Mouse (Mus musculus) small intestine, adult 2 months (tissue): Measurements from ENCODE around the gene Dlg2. TPM values are rescaled to one million over a fixed set of nuclear protein-coding genes. Genes with fewer than 3 reads are reported as not detected.

Experiments used
- H3K27ac ChIP-seq: fragments of 200-500 bp; 2 replicates; pipeline ENCODE4 v1.5.1; 2012; ENCODE audit warnings: low read depth, low read length, control low read depth, inconsistent platforms; ENCODE audit not compliant: insufficient read depth
- H3K27me3 ChIP-seq: fragments of 200-500 bp; 2 replicates; pipeline ENCODE4 v1.6.1; 2012; ENCODE audit warnings: mild to moderate bottlenecking, moderate library complexity, low read length, inconsistent platforms; ENCODE audit not compliant: control insufficient read depth, insufficient read depth
- H3K36me3 ChIP-seq: fragments of 200-500 bp; 2 replicates; pipeline ENCODE4 v1.6.1; 2012; ENCODE audit warnings: mild to moderate bottlenecking, low read length, control low read depth, inconsistent platforms; ENCODE audit not compliant: control insufficient read depth, insufficient read depth
- H3K4me1 ChIP-seq: fragments of 200-500 bp; 2 replicates; pipeline ENCODE4 v1.6.1; 2012; ENCODE audit warnings: low read length, inconsistent platforms, mixed read lengths; ENCODE audit not compliant: control insufficient read depth, insufficient read depth, insufficient read length
- H3K4me3 ChIP-seq: fragments of 200-500 bp; 2 replicates; pipeline ENCODE4 v1.5.1; 2012; ENCODE audit warnings: low read depth, mild to moderate bottlenecking, control low read depth, inconsistent platforms, low read length, moderate library complexity
- CTCF ChIP-seq: fragments of 200-500 bp; IDR thresholded peaks from 2 replicates; pipeline ENCODE4 v1.5.1; 2012; ENCODE audit warnings: low read depth, mild to moderate bottlenecking, control low read depth, inconsistent platforms, low read length, moderate library complexity, mixed read lengths; ENCODE audit not compliant: insufficient replicate concordance, insufficient read length; ENCODE audit errors: extremely low read depth
- POLR2A ChIP-seq: fragments of 200-500 bp; IDR thresholded peaks from 2 replicates; pipeline ENCODE4 v1.6.1; 2012; ENCODE audit warnings: low read depth, mild to moderate bottlenecking, control low read depth, inconsistent platforms, low read length, moderate library complexity
- WGBS: fragments of 180-500 bp; shearing (Covaris S2); methylation state at CpG from one replicate; pipeline ENCODE4 v1.1.7; 2018; 5-methylcytosine and 5-hydroxymethylcytosine counted together
- polyA plus RNA-seq: library from polyadenylated mRNA; depleted of rRNA; stranded (reverse); fragments of >200 nt; gene quantifications from 2 replicates; pipeline ENCODE4 v1.2.3, GENCODE M21; 2012

The Dlg2 gene
- polyA plus RNA-seq, 1 experiment, result 0.38 TPM

DNA sequence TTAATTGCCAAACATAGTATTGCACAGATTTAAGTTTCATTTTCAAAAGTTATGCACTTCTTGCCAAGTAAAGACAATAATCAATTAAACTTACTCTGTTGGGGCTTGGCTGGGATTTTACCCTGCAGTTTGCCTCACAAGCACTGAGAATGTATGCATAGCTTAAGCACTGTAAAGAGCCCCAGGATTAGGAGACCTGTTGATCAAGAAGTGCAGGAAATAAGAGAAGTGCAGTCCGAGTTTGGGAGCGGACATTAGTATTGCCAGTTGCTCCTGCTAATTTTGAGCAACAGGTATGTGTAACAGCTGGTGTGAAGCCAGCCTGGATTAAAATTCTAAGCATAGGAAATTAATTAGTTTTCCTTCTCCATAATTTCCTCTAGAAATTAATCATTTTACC, 1687.8 kb downstream of the Dlg2 start:
- WGBS, result 67% methylated on average over 2 of the region's 2 CpGs
- TF ChIP-seq POLR2A, result no peak
- no peak for TF ChIP-seq CTCF
- Histone ChIP-seq H3K4me1 (no peaks in the 10 kb centered on the region), H3K27me3 (no peaks in the 10 kb centered on the region), H3K4me3 (no peak overlapping the region), H3K27ac (no peak overlapping the region), H3K36me3 (no peaks in the 10 kb centered on the region)

GRCm38 (mm10) chr7:92164875-92165518, 1688.5 kb downstream of the Dlg2 start:
- Histone ChIP-seq H3K4me1 (no peaks in the 10 kb centered on the region), H3K27ac (no peak overlapping the region), H3K36me3 (no peaks in the 10 kb centered on the region), H3K27me3 (no peaks in the 10 kb centered on the region), H3K4me3 (no peak overlapping the region)
- TF ChIP-seq CTCF (no peak), POLR2A (no peak)
- 84% methylated on average over 6 of the region's 6 CpGs for WGBS

GRCm38 (mm10) chr7:92180029-92180428, 1703.6 kb downstream of the Dlg2 start:
- no peaks in the 10 kb centered on the region for H3K4me1 ChIP-seq
- no peaks in the 10 kb centered on the region for H3K36me3 ChIP-seq
- 37% methylated on average over 5 of the region's 5 CpGs for WGBS
- no peak overlapping the region for H3K4me3 ChIP-seq
- H3K27me3 ChIP-seq, result no peaks in the 10 kb centered on the region
- TF ChIP-seq POLR2A (no peak), CTCF (no peak)
- no peak overlapping the region for H3K27ac ChIP-seq

DNA sequence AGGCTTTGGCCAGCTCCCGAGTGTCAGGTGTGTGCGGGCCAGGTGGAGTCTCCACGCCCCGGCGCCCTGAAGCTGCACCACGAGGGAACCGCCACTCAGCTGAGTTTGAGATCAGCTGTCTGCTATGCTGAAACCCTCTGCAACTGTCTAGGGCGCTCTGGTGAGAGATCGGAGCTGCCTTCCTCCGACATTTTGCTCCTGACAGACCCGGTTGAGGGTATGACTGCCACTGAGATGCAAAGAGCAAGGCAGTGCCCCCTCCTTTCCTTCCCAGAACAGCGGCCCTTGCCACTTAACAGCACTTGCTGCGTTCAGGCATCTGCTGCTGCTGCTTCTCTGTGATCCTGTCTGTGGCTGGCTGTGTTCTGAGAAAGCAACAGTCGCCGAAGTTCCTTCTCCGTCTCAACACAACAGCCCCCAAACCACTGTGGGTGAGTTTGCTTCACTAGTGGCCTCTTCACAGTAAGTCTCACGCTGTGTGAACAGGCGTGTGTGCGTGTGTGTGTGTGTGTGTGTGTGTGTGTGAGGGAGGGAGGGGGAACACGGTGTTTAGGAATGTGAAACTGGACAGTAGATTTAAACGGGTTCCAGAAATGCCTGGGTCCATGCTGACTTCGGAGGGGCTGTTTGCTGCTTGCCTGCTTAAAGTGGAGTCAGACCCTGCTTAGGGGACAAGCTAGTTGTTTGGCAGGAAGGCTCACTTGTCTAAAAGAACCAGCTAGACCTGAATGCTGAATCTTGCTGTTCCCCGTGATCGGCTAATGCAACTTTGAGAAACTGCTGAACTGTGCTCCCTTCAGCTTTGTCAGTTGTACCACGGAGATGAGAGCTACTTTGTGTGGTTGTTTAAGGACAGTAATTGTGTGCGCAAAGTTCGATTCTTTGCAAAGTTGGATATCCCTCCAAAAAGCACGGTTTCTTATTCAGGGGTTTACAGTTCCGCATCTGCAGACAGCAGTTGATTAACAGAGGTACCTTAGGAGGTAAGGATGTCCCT, 1704.4 kb downstream of the Dlg2 start:
- Histone ChIP-seq H3K4me1 (no peaks in the 10 kb centered on the region), H3K36me3 (no peaks in the 10 kb centered on the region), H3K27me3 (no peaks in the 10 kb centered on the region), H3K4me3 (peak overlapping the region; percentile 52), H3K27ac (0 out of 2 replicates have a peak overlapping the region, but pooled peaks have one; percentile 20)
- TF ChIP-seq CTCF, result no peak
- no peak for TF ChIP-seq POLR2A
- WGBS, result 13% methylated on average over 29 of the region's 29 CpGs

GRCm38 (mm10) chr7:92181959-92182612, 1705.6 kb downstream of the Dlg2 start:
- Histone ChIP-seq H3K4me3 (no peak overlapping the region), H3K4me1 (no peaks in the 10 kb centered on the region), H3K36me3 (no peaks in the 10 kb centered on the region), H3K27ac (no peak overlapping the region), H3K27me3 (no peaks in the 10 kb centered on the region)
- 27% methylated on average over 10 of the region's 10 CpGs for WGBS
- TF ChIP-seq POLR2A, result no peak
- TF ChIP-seq CTCF, result no peak

- no peaks in the 10 kb centered on the region for H3K27me3 ChIP-seq
- no peak overlapping the region for H3K4me3 ChIP-seq
- H3K36me3 ChIP-seq, result no peaks in the 10 kb centered on the region
- no peak for TF ChIP-seq POLR2A
- TF ChIP-seq CTCF, result no peak
- 83% methylated on average over 7 of the region's 7 CpGs for WGBS
- H3K27ac ChIP-seq, result no peak overlapping the region
- H3K4me1 ChIP-seq, result no peaks in the 10 kb centered on the region
Measured at GRCm38 (mm10) chr7:92184371-92185059, 1708.0 kb downstream of the Dlg2 start.

DNA sequence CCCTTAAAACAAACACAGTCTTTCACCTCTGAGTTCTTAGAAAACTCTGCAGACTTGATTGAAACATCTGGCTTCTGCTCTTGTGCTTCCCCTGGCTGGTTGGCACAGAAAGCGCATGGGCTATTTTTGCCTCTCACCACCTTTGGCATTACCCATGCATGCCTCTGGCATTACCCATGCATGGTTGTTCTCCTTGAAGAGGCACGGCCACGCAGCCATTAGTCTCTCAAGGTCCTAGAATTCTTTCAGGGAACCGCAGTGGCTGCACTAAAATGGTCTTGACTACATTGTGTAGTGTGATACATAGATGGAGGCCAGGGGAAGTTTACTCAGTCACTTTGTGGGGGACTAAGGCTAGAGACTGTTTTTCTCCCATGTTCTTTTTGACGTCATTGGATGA, 1709.9 kb downstream of the Dlg2 start:
- Histone ChIP-seq H3K4me3 (no peak overlapping the region), H3K4me1 (no peaks in the 10 kb centered on the region), H3K36me3 (no peaks in the 10 kb centered on the region), H3K27ac (no peak overlapping the region), H3K27me3 (no peaks in the 10 kb centered on the region)
- 87% methylated on average over 5 of the region's 5 CpGs for WGBS
- TF ChIP-seq POLR2A, result no peak
- no peak for TF ChIP-seq CTCF
